Mouse (Mus musculus): ENCODE measurements at regions not wholly inside any gene's neighbourhood (a gene's known extent, or its start where the extent isn't known, plus 50 kb on each side); places are given as distances from the start of the nearest gene placed in this dataset.

- DNase-seq (ENCODE audit: extremely low spot score): no peak
These were observed 171.2 kb downstream of the 4933412E24Rik start for GRCm38 (mm10) chr15:59845158-59845739.

GRCm38 (mm10) chr15:59836631-59837030 lies 179.8 kb downstream of the 4933412E24Rik start:
- DNase-seq (ENCODE audit: extremely low spot score): no peak

- no peak for DNase-seq (ENCODE audit: extremely low spot score)
These were observed 183.2 kb downstream of the 4933412E24Rik start for GRCm38 (mm10) chr15:59833232-59833631.

- DNase-seq (ENCODE audit: extremely low spot score): no peak
These were observed 184.9 kb downstream of the 4933412E24Rik start for GRCm38 (mm10) chr15:59831481-59831880.

GRCm38 (mm10) chr15:59830553-59831462 lies 185.6 kb downstream of the 4933412E24Rik start:
- DNase-seq (ENCODE audit: extremely low spot score): no peak

GRCm38 (mm10) chr15:59828421-59828820 lies 188.0 kb downstream of the 4933412E24Rik start:
- peak; percentile 63 for DNase-seq (ENCODE audit: extremely low spot score)

- DNase-seq (ENCODE audit: extremely low spot score): no peak
These were observed 190.1 kb downstream of the 4933412E24Rik start for GRCm38 (mm10) chr15:59826164-59826950.

- DNase-seq (ENCODE audit: extremely low spot score): no peak
These were observed 192.5 kb downstream of the 4933412E24Rik start for GRCm38 (mm10) chr15:59823921-59824320.

- no peak for DNase-seq (ENCODE audit: extremely low spot score)
These were observed 193.3 kb downstream of the 4933412E24Rik start for GRCm38 (mm10) chr15:59822995-59823681.

GRCm38 (mm10) chr15:59820317-59820716 lies 196.1 kb downstream of the 4933412E24Rik start:
- DNase-seq (ENCODE audit: extremely low spot score): no peak

- no peak for DNase-seq (ENCODE audit: extremely low spot score)
These were observed 200.4 kb downstream of the 4933412E24Rik start for GRCm38 (mm10) chr15:59816031-59816430.

- no peak for DNase-seq (ENCODE audit: extremely low spot score)
These were observed 204.8 kb downstream of the 4933412E24Rik start for GRCm38 (mm10) chr15:59811566-59811965.

- no peak for DNase-seq (ENCODE audit: extremely low spot score)
These were observed 207.1 kb downstream of the 4933412E24Rik start for GRCm38 (mm10) chr15:59809361-59809760.

GRCm38 (mm10) chr15:59807723-59808122 lies 208.7 kb downstream of the 4933412E24Rik start:
- no peak for DNase-seq (ENCODE audit: extremely low spot score)

- DNase-seq (ENCODE audit: extremely low spot score): no peak
These were observed 210.6 kb downstream of the 4933412E24Rik start for GRCm38 (mm10) chr15:59805771-59806170.

GRCm38 (mm10) chr15:59804821-59805220 lies 211.6 kb downstream of the 4933412E24Rik start:
- DNase-seq (ENCODE audit: extremely low spot score): no peak

- DNase-seq (ENCODE audit: extremely low spot score): no peak
These were observed 212.0 kb downstream of the 4933412E24Rik start for GRCm38 (mm10) chr15:59804394-59804793.

- DNase-seq (ENCODE audit: extremely low spot score): no peak
These were observed 214.1 kb downstream of the 4933412E24Rik start for GRCm38 (mm10) chr15:59802276-59802675.

- DNase-seq (ENCODE audit: extremely low spot score): no peak
These were observed 217.1 kb downstream of the 4933412E24Rik start for GRCm38 (mm10) chr15:59799124-59799815.

- no peak for DNase-seq (ENCODE audit: extremely low spot score)
These were observed 217.9 kb downstream of the 4933412E24Rik start for GRCm38 (mm10) chr15:59798486-59798885.

- DNase-seq (ENCODE audit: extremely low spot score): no peak
These were observed 220.7 kb downstream of the 4933412E24Rik start for GRCm38 (mm10) chr15:59795717-59796116.
